Mouse (Mus musculus): ENCODE results near the gene Rock2. TPM values are rescaled to one million over a fixed set of nuclear protein-coding genes. Genes with fewer than 3 reads are reported as not detected.

Gene Rock2
- polyA plus RNA-seq, 1 experiment = not detected

DNA sequence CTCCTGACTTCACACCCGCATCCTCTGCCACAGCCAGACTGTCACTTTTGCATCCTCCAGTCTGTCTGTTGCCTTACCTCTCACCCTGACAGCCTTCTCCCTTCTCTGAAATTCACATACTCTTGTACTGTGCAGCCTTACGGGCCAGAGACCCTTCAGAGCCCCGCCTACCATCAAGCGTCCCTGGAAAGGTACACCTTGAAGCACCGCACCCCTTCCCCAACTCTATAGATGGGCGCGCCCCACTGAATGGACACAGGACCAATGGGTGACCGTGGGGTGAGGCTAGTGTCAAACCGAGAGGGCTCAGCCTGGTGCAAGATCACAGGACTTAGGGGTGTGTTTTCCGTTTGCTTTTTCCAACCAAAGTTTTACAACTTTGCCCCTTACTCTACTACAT lies 104.5 kb downstream of the Rock2 start:
- H3K4me3 ChIP-seq (ENCODE audit: insufficient read depth, low read depth, low read length) = peak overlapping the region; percentile 57
- no peak overlapping the region for H3K27ac ChIP-seq (ENCODE audit: insufficient read depth, low read depth, low read length)
- H3K4me1 ChIP-seq (ENCODE audit: control insufficient read depth, insufficient read depth, low read length) = peaks cover 11% of the 10 kb centered on the region
- TF ChIP-seq CTCF (IDR thresholded peaks at IDR 0.05; ENCODE audit: insufficient read depth, low read depth, low read length) = no peak
- TF ChIP-seq POLR2A (IDR thresholded peaks at IDR 0.05; ENCODE audit: insufficient read depth, low read depth, low read length) = no peak
- 6% methylated on average over 10 of the region's 10 CpGs for WGBS

- no peak within 1 kb of the TSS for H3K27ac ChIP-seq (ENCODE audit: insufficient read depth, low read depth, low read length)
- TF ChIP-seq POLR2A (IDR thresholded peaks at IDR 0.05; ENCODE audit: insufficient read depth, low read depth, low read length) (no peak), CTCF (IDR thresholded peaks at IDR 0.05; ENCODE audit: insufficient read depth, low read depth, low read length) (no peak)
- H3K4me1 ChIP-seq (ENCODE audit: control insufficient read depth, insufficient read depth, low read length) = peaks cover 11% of the 10 kb centered on the region
- WGBS = under 1% methylated on average over 57 of the region's 57 CpGs
- H3K4me3 ChIP-seq (ENCODE audit: insufficient read depth, low read depth, low read length) = peak within 1 kb of the TSS; percentile 57
Measured at GRCm38 (mm10) chr12:16999739-17000497, 105.2 kb downstream of the Rock2 start, which contains the start of gene Pqlc3. Pqlc3 (minus strand) TSS chr12:17000408.

DNA sequence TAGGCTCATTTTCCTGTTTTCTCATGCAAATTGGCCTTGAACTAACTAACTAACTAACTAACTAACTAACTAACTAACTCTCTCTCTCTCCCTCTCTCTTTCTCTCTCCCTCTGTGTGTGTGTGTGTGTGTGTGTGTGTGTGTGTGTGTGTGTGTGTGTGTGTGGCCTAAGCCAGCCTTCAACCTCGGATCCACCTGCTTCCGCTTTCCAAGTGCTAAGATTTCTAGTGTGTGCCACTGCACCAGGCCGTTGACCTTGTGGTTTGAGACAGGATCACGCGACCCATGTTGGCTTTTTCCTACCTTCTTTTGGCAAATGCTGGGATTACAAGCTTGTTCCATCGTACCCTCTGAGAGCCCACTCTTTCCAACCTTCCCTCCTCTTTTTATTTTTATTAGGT lies 105.9 kb downstream of the Rock2 start:
- Histone ChIP-seq H3K4me3 (ENCODE audit: insufficient read depth, low read depth, low read length) (no peak overlapping the region), H3K27ac (ENCODE audit: insufficient read depth, low read depth, low read length) (no peak overlapping the region), H3K4me1 (ENCODE audit: control insufficient read depth, insufficient read depth, low read length) (peaks cover 11% of the 10 kb centered on the region)
- WGBS = 76% methylated on average over 6 of the region's 6 CpGs
- TF ChIP-seq POLR2A (IDR thresholded peaks at IDR 0.05; ENCODE audit: insufficient read depth, low read depth, low read length) = no peak
- no peak for TF ChIP-seq CTCF (IDR thresholded peaks at IDR 0.05; ENCODE audit: insufficient read depth, low read depth, low read length)

DNA sequence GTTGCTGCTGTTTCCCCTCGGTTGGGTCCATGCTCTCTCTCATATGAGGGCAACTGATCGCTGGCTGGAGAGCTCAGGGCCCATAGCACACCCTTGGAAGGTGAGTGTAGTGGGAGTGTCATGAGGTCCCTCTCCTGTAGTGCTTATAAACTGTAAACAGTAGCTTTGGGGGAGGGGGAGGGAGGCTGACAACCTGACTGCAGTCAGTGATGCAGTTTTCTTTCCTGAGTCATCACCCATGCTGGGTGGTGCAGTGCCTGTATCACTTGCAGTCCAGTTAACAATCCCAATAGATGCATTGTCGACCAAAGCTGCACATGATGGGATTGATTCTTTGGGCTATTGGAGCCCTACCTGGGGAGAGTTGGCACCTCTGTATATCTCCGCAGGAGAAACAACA lies 106.5 kb downstream of the Rock2 start:
- 69% methylated on average over 4 of the region's 4 CpGs for WGBS
- TF ChIP-seq POLR2A (IDR thresholded peaks at IDR 0.05; ENCODE audit: insufficient read depth, low read depth, low read length) = no peak
- TF ChIP-seq CTCF (IDR thresholded peaks at IDR 0.05; ENCODE audit: insufficient read depth, low read depth, low read length) = no peak
- peaks cover 11% of the 10 kb centered on the region for H3K4me1 ChIP-seq (ENCODE audit: control insufficient read depth, insufficient read depth, low read length)
- no peak overlapping the region for H3K27ac ChIP-seq (ENCODE audit: insufficient read depth, low read depth, low read length)
- H3K4me3 ChIP-seq (ENCODE audit: insufficient read depth, low read depth, low read length) = no peak overlapping the region

GRCm38 (mm10) chr12:17009466-17009865 lies 114.8 kb downstream of the Rock2 start:
- H3K4me1 ChIP-seq (ENCODE audit: control insufficient read depth, insufficient read depth, low read length) = peaks cover 5% of the 10 kb centered on the region; the same call in 1 of the 2 replicates
- 98% methylated on average over 6 of the region's 6 CpGs for WGBS

GRCm38 (mm10) chr12:17011100-17011870 lies 116.6 kb downstream of the Rock2 start, which contains the start of gene 2410004P03Rik:
2410004P03Rik (minus strand) TSS chr12:17011727.
- Histone ChIP-seq H3K27ac (ENCODE audit: insufficient read depth, low read depth, low read length) (no peak within 1 kb of the TSS), H3K4me1 (ENCODE audit: control insufficient read depth, insufficient read depth, low read length) (peaks cover 5% of the 10 kb centered on the region; the same call in 1 of the 2 replicates), H3K4me3 (ENCODE audit: insufficient read depth, low read depth, low read length) (peak within 1 kb of the TSS; percentile 52)
- WGBS = 6% methylated on average over 29 of the region's 29 CpGs
- no peak for TF ChIP-seq POLR2A (IDR thresholded peaks at IDR 0.05; ENCODE audit: insufficient read depth, low read depth, low read length)
- TF ChIP-seq CTCF (IDR thresholded peaks at IDR 0.05; ENCODE audit: insufficient read depth, low read depth, low read length) = peak; percentile 90

More at GRCm38 (mm10) chr12:17009466-17009865, 114.8 kb downstream of the Rock2 start:
- H3K27ac ChIP-seq (ENCODE audit: insufficient read depth, low read depth, low read length) = no peak overlapping the region
- TF ChIP-seq CTCF (IDR thresholded peaks at IDR 0.05; ENCODE audit: insufficient read depth, low read depth, low read length) (no peak), POLR2A (IDR thresholded peaks at IDR 0.05; ENCODE audit: insufficient read depth, low read depth, low read length) (no peak)
- no peak overlapping the region for H3K4me3 ChIP-seq (ENCODE audit: insufficient read depth, low read depth, low read length)

GRCm38 (mm10) chr12:17012067-17012899 lies 117.6 kb downstream of the Rock2 start:
- Histone ChIP-seq H3K4me3 (ENCODE audit: insufficient read depth, low read depth, low read length) (no peak overlapping the region), H3K27ac (ENCODE audit: insufficient read depth, low read depth, low read length) (no peak overlapping the region), H3K4me1 (ENCODE audit: control insufficient read depth, insufficient read depth, low read length) (peaks cover 5% of the 10 kb centered on the region; the same call in 1 of the 2 replicates)
- 87% methylated on average over 2 of the region's 2 CpGs for WGBS
- no peak for TF ChIP-seq POLR2A (IDR thresholded peaks at IDR 0.05; ENCODE audit: insufficient read depth, low read depth, low read length)
- TF ChIP-seq CTCF (IDR thresholded peaks at IDR 0.05; ENCODE audit: insufficient read depth, low read depth, low read length) = no peak

DNA sequence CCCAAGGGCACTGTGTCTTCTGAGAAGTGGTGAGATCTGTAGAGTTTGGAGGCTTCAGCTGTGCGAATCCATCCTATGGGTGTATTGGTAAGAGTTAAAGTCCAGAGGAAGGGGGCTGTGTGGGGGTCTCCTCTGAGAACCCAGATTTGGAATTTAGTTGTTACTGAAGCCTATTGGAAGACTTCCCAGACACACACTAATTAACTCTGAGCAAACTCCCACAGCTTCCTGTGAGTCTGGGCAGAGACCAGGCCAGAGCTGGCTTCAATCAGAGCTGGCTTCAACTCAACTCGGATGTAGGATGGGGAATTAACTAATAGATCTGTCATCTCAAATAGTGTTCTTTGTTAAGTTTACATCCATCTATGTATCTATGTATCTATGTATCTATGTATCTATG lies 121.0 kb downstream of the Rock2 start:
- 53% methylated on average over 2 of the region's 2 CpGs for WGBS
- no peak for TF ChIP-seq POLR2A (IDR thresholded peaks at IDR 0.05; ENCODE audit: insufficient read depth, low read depth, low read length)
- no peak for TF ChIP-seq CTCF (IDR thresholded peaks at IDR 0.05; ENCODE audit: insufficient read depth, low read depth, low read length)
- H3K27ac ChIP-seq (ENCODE audit: insufficient read depth, low read depth, low read length) = no peak overlapping the region

More for the DNA sequence above, 121.0 kb downstream of the Rock2 start:
- Histone ChIP-seq H3K4me1 (ENCODE audit: control insufficient read depth, insufficient read depth, low read length) (peaks cover 5% of the 10 kb centered on the region; the same call in 1 of the 2 replicates), H3K4me3 (ENCODE audit: insufficient read depth, low read depth, low read length) (no peak overlapping the region)
